Mouse (Mus musculus): ENCODE data around the gene Fam69b.

DNA sequence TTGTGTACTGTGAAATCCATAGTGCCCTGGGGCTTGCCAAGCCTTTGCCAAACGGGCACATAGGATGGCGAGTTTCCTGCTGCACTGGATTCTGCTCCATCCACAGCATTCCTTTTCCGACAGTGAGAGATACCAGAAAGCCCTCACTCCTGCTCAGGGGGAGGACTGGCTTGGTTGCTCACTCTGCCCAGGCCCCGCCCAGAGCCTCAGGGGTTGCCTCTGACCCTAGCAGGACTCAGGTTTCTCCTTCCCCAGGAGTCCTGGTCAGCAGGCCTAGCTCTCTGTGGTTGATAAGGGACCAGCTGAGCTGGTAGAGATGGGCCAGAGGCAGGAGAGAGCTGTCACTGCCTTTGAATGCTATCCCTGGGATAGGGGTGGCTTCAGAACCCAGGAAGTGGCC, 39.7 kb upstream of the Fam69b start:
- TF ChIP-seq POLR2A (IDR thresholded peaks at IDR 0.05; ENCODE audit: borderline replicate concordance, extremely low read depth, insufficient read depth, insufficient read length, poor library complexity, severe bottlenecking) = no peak
- no peak for TF ChIP-seq CTCF (IDR thresholded peaks at IDR 0.05; ENCODE audit: borderline replicate concordance, extremely low read depth, insufficient read depth, insufficient read length)
